In the genomic region with DNA sequence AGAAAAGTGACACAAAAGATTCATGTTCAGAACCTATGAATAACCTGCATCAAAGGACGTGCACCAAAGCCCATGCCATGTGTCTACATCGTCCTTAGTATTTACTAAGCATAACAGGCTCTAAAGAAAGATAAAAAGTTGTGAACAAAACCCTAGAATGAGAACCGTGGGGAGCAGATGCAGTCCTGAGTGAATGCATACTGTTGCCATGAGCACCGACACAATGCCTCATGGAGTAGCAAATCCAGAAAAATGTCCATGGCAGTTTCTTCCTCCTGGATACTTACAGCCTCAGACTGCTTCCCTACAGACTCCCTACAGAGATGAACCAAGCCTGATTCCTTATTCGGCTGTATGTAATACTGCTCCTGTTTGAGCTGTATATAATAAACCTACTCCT, we compare ENCODE assay signal across 27 mouse cellular contexts. TPM values are rescaled to one million over a fixed set of nuclear protein-coding genes. Genes with fewer than 3 reads are reported as not detected.
A peak's percentile ranks its signal among the peaks of the same experiment; 100 is the strongest.
DNase-seq lines count a peak whose midpoint lies in the region; ATAC-seq lines count a peak whose summit lies in the region.
"Had no signal": no experiment of that assay in that cellular context is flagged by ENCODE, and none has a peak within 500 bp of the region (broad histone marks: within the 10 kb centered on the region; RNA-seq: fewer than 3 reads in every experiment).

No protein-coding gene starts in this region.

- no peaks in the 10 kb centered on the region for H3K9me3 ChIP-seq in midbrain, embryonic 11.5 days (ENCODE audit: control insufficient read depth, low read length)
- H3K9me3 ChIP-seq in midbrain, embryonic 16.5 days (replicated peaks; ENCODE audit: control insufficient read depth, low read length, poor library complexity, severe bottlenecking): no peaks in the 10 kb centered on the region
- no peaks in the 10 kb centered on the region for H3K9me3 ChIP-seq in hindbrain, embryonic 13.5 days
- H3K9me3 ChIP-seq in midbrain, embryonic 14.5 days (ENCODE audit: control insufficient read depth, low read length): no peaks in the 10 kb centered on the region
- H3K9me3 ChIP-seq in embryonic facial prominence, embryonic 10.5 days: no peaks in the 10 kb centered on the region
- H3K9me3 ChIP-seq: embryonic facial prominence, embryonic 15.5 days; forebrain, embryonic 13.5 days; heart, embryonic 10.5 days; heart, embryonic 15.5 days had no signal

- no peak overlapping the region for H3K27ac ChIP-seq in midbrain, embryonic 11.5 days (ENCODE audit: low read depth, low read length)
- H3K27ac ChIP-seq in midbrain, embryonic 16.5 days (ENCODE audit: low read length): no peak overlapping the region
- H3K27ac ChIP-seq in hindbrain, embryonic 13.5 days: no peak overlapping the region
- H3K27ac ChIP-seq in midbrain, embryonic 14.5 days (replicated peaks; ENCODE audit: low read depth, low read length): no peak overlapping the region
- H3K27ac ChIP-seq in embryonic facial prominence, embryonic 10.5 days (replicated peaks): no peak overlapping the region
- H3K27ac ChIP-seq: embryonic facial prominence, embryonic 15.5 days; forebrain, embryonic 13.5 days; heart, embryonic 10.5 days; heart, embryonic 15.5 days; liver, embryonic 14.5 days had no signal

- no peaks in the 10 kb centered on the region for H3K27me3 ChIP-seq in midbrain, embryonic 11.5 days (ENCODE audit: control insufficient read depth, insufficient read depth, low read length)
- no peaks in the 10 kb centered on the region for H3K27me3 ChIP-seq in midbrain, embryonic 16.5 days (ENCODE audit: control insufficient read depth, insufficient read depth, low read depth, low read length)
- no peaks in the 10 kb centered on the region for H3K27me3 ChIP-seq in hindbrain, embryonic 13.5 days
- no peaks in the 10 kb centered on the region for H3K27me3 ChIP-seq in midbrain, embryonic 14.5 days (ENCODE audit: control insufficient read depth, insufficient read depth, low read length)
- H3K27me3 ChIP-seq in embryonic facial prominence, embryonic 10.5 days (replicated peaks; ENCODE audit: low read depth, poor library complexity, severe bottlenecking): no peaks in the 10 kb centered on the region
- H3K27me3 ChIP-seq: CH12.LX; embryonic facial prominence, embryonic 15.5 days; forebrain, embryonic 13.5 days; heart, embryonic 15.5 days had no signal

- H3K9ac ChIP-seq in midbrain, embryonic 11.5 days (ENCODE audit: low read length): no peak overlapping the region
- H3K9ac ChIP-seq in midbrain, embryonic 16.5 days (ENCODE audit: low read depth, low read length): no peak overlapping the region
- H3K9ac ChIP-seq in hindbrain, embryonic 13.5 days: no peak overlapping the region
- no peak overlapping the region for H3K9ac ChIP-seq in midbrain, embryonic 14.5 days (replicated peaks; ENCODE audit: low read length)
- H3K9ac ChIP-seq: embryonic facial prominence, embryonic 15.5 days; forebrain, embryonic 13.5 days; heart, embryonic 15.5 days; liver, embryonic 14.5 days had no signal

- 25% methylated on average over 5 of the region's 5 CpGs for WGBS in midbrain, embryonic 11.5 days
- WGBS in midbrain, embryonic 16.5 days: 23% methylated on average over 5 of the region's 5 CpGs
- 27% methylated on average over 5 of the region's 5 CpGs for WGBS in hindbrain, embryonic 13.5 days
- WGBS in midbrain, embryonic 14.5 days: 9% methylated on average over 5 of the region's 5 CpGs
- WGBS in embryonic facial prominence, embryonic 10.5 days: 80% methylated on average over 5 of the region's 5 CpGs

- no peak overlapping the region for H3K4me2 ChIP-seq in midbrain, embryonic 11.5 days
- H3K4me2 ChIP-seq in midbrain, embryonic 16.5 days (ENCODE audit: low read length): no peak overlapping the region
- H3K4me2 ChIP-seq in hindbrain, embryonic 13.5 days: no peak overlapping the region
- H3K4me2 ChIP-seq in midbrain, embryonic 14.5 days (ENCODE audit: low read length): no peak overlapping the region
- H3K4me2 ChIP-seq: embryonic facial prominence, embryonic 15.5 days; forebrain, embryonic 13.5 days; heart, embryonic 15.5 days had no signal

- no peak overlapping the region for H3K4me3 ChIP-seq in midbrain, embryonic 11.5 days (ENCODE audit: low read depth, low read length)
- H3K4me3 ChIP-seq in midbrain, embryonic 16.5 days (ENCODE audit: low read depth, low read length): no peak overlapping the region
- H3K4me3 ChIP-seq in hindbrain, embryonic 13.5 days: no peak overlapping the region
- no peak overlapping the region for H3K4me3 ChIP-seq in midbrain, embryonic 14.5 days (replicated peaks; ENCODE audit: low read depth, low read length)
- no peak overlapping the region for H3K4me3 ChIP-seq in embryonic facial prominence, embryonic 10.5 days
- H3K4me3 ChIP-seq: embryonic facial prominence, embryonic 15.5 days; forebrain, embryonic 13.5 days; heart, embryonic 10.5 days; heart, embryonic 15.5 days had no signal

- DNase-seq in embryo, embryonic 10 days (ENCODE audit: low spot score): peak; percentile 39
- DNase-seq in embryo, embryonic 9.5 days (ENCODE audit: extremely low spot score): no peak
- DNase-seq in midbrain, embryonic 11.5 days (ENCODE audit: low spot score, missing footprints): no peak
- peak; percentile 21 for DNase-seq in midbrain, embryonic 14.5 days
- DNase-seq in embryonic facial prominence, embryonic 10.5 days (ENCODE audit: low spot score): no peak
- DNase-seq in thymus, postnatal 4 days: no peak
- DNase-seq: adrenal gland, adult 2 months; adrenal gland, postnatal 36 days; cerebellum, adult 2 months; cerebellum, postnatal 25 days; gastrocnemius, postnatal 14 days; kidney, adult 9 months; kidney, postnatal 10 days; liver; lung, adult 2 months; lung, postnatal 14 days had no signal

- peaks cover 3% of the 10 kb centered on the region; the same call in 1 of the 2 replicates for H3K4me1 ChIP-seq in midbrain, embryonic 11.5 days (ENCODE audit: control insufficient read depth, insufficient read depth, low read length)
- no peaks in the 10 kb centered on the region for H3K4me1 ChIP-seq in midbrain, embryonic 16.5 days (ENCODE audit: control insufficient read depth, insufficient read depth, low read length)
- no peaks in the 10 kb centered on the region for H3K4me1 ChIP-seq in hindbrain, embryonic 13.5 days (replicated peaks)
- H3K4me1 ChIP-seq in midbrain, embryonic 14.5 days (ENCODE audit: control insufficient read depth, insufficient read depth, low read length): no peaks in the 10 kb centered on the region
- H3K4me1 ChIP-seq in embryonic facial prominence, embryonic 10.5 days: peaks cover 7% of the 10 kb centered on the region
- H3K4me1 ChIP-seq: embryonic facial prominence, embryonic 15.5 days; forebrain, embryonic 13.5 days; heart, embryonic 10.5 days; heart, embryonic 15.5 days had no signal

- H3K36me3 ChIP-seq in midbrain, embryonic 11.5 days (ENCODE audit: control insufficient read depth, insufficient read depth, low read length): no peaks in the 10 kb centered on the region
- no peaks in the 10 kb centered on the region for H3K36me3 ChIP-seq in midbrain, embryonic 16.5 days (ENCODE audit: control insufficient read depth, insufficient read depth, low read length)
- H3K36me3 ChIP-seq in hindbrain, embryonic 13.5 days: peaks cover 3% of the 10 kb centered on the region; the same call in 1 of the 2 replicates
- H3K36me3 ChIP-seq in midbrain, embryonic 14.5 days (ENCODE audit: control insufficient read depth, insufficient read depth, low read length): 0 out of 2 replicates have a peak, but pooled peaks cover 2% of the 10 kb centered on the region
- no peaks in the 10 kb centered on the region for H3K36me3 ChIP-seq in embryonic facial prominence, embryonic 10.5 days (replicated peaks)
- H3K36me3 ChIP-seq: embryonic facial prominence, embryonic 15.5 days; heart, embryonic 10.5 days; heart, embryonic 15.5 days had no signal

- ATAC-seq in midbrain, embryonic 11.5 days (ENCODE audit: low FRiP score): peak; percentile 70
- ATAC-seq in midbrain, embryonic 16.5 days: no peak
- ATAC-seq in hindbrain, embryonic 13.5 days (ENCODE audit: low FRiP score): peak; percentile 32; the same call in 1 of the 2 replicates
- ATAC-seq in midbrain, embryonic 14.5 days (ENCODE audit: low FRiP score, low TSS enrichment): no peak; the same call in 1 of the 2 replicates
- ATAC-seq: activated CD4-positive, CD25-positive, alpha-beta regulatory T cell, adult 4 months; forebrain, embryonic 13.5 days; intestine, postnatal 0 days had no signal

RNA-seq across cellular contexts. Expression of a gene that starts 28.4 kb away (rescaled TPM):
- polyA plus RNA-seq in midbrain, embryonic 11.5 days (2014; fragmentation: Nextera tagmentation; extraction: Ambion mirVana): 3.8 and 3.9 TPM in 2 replicates
- polyA plus RNA-seq in midbrain, embryonic 16.5 days (2015; fragmentation: Nextera tagmentation; extraction: Ambion mirVana): 2.6 and 3.0 TPM in 2 replicates
- polyA plus RNA-seq in hindbrain, embryonic 13.5 days (2015; fragmentation: Nextera tagmentation; extraction: Ambion mirVana): 4.0 and 4.4 TPM in 2 replicates
- 2.5 and 3.0 TPM in 2 replicates for polyA plus RNA-seq in midbrain, embryonic 14.5 days (2014; fragmentation: Nextera tagmentation; extraction: Ambion mirVana)
- 2.4 TPM in 2 replicates for polyA plus RNA-seq in embryonic facial prominence, embryonic 10.5 days (2016; fragmentation: Nextera tagmentation; extraction: Ambion mirVana)
- polyA plus RNA-seq: adrenal gland, adult 2 months; large intestine, adult 2 months had no signal

RNA-seq across cellular contexts. Expression of a gene that starts 28.4 kb away (rescaled TPM):
- 44.3 and 49.9 TPM in 2 replicates for polyA plus RNA-seq in midbrain, embryonic 11.5 days (2014; fragmentation: Nextera tagmentation; extraction: Ambion mirVana)
- polyA plus RNA-seq in midbrain, embryonic 16.5 days (2015; fragmentation: Nextera tagmentation; extraction: Ambion mirVana): 35.9 and 38.5 TPM in 2 replicates
- 41.3 and 43.3 TPM in 2 replicates for polyA plus RNA-seq in hindbrain, embryonic 13.5 days (2015; fragmentation: Nextera tagmentation; extraction: Ambion mirVana)
- 33.4 and 49.4 TPM in 2 replicates for polyA plus RNA-seq in midbrain, embryonic 14.5 days (2014; fragmentation: Nextera tagmentation; extraction: Ambion mirVana)
- polyA plus RNA-seq in embryonic facial prominence, embryonic 10.5 days (2016; fragmentation: Nextera tagmentation; extraction: Ambion mirVana): 26.1 and 28.5 TPM in 2 replicates

RNA-seq across cellular contexts. Expression of a gene that starts 38.6 kb away (rescaled TPM):
- 128 and 155 TPM in 2 replicates for polyA plus RNA-seq in midbrain, embryonic 11.5 days (2014; fragmentation: Nextera tagmentation; extraction: Ambion mirVana)
- polyA plus RNA-seq in midbrain, embryonic 16.5 days (2015; fragmentation: Nextera tagmentation; extraction: Ambion mirVana): 135 and 147 TPM in 2 replicates
- polyA plus RNA-seq in hindbrain, embryonic 13.5 days (2015; fragmentation: Nextera tagmentation; extraction: Ambion mirVana): 136 and 143 TPM in 2 replicates
- polyA plus RNA-seq in midbrain, embryonic 14.5 days (2014; fragmentation: Nextera tagmentation; extraction: Ambion mirVana): 91.2 and 95.9 TPM in 2 replicates
- 131 and 145 TPM in 2 replicates for polyA plus RNA-seq in embryonic facial prominence, embryonic 10.5 days (2016; fragmentation: Nextera tagmentation; extraction: Ambion mirVana)

RNA-seq across cellular contexts. Expression of a gene that starts 47.7 kb away (rescaled TPM):
- 21.0 and 21.8 TPM in 2 replicates for polyA plus RNA-seq in midbrain, embryonic 11.5 days (2014; fragmentation: Nextera tagmentation; extraction: Ambion mirVana)
- 18.0 and 18.2 TPM in 2 replicates for polyA plus RNA-seq in midbrain, embryonic 16.5 days (2015; fragmentation: Nextera tagmentation; extraction: Ambion mirVana)
- polyA plus RNA-seq in hindbrain, embryonic 13.5 days (2015; fragmentation: Nextera tagmentation; extraction: Ambion mirVana): 13.5 and 13.6 TPM in 2 replicates
- polyA plus RNA-seq in midbrain, embryonic 14.5 days (2014; fragmentation: Nextera tagmentation; extraction: Ambion mirVana): 15.7 and 20.1 TPM in 2 replicates
- polyA plus RNA-seq in embryonic facial prominence, embryonic 10.5 days (2016; fragmentation: Nextera tagmentation; extraction: Ambion mirVana): 14.4 and 16.3 TPM in 2 replicates

Comparison
In these comparisons a context has a peak if more than half of its experiments do, and no peak if none do; other contexts are left out.
1. DNase-seq: peak in embryo, embryonic 10 days (single experiment) and midbrain, embryonic 14.5 days (single experiment); none in embryo, embryonic 9.5 days (single experiment), midbrain, embryonic 11.5 days (single experiment), embryonic facial prominence, embryonic 10.5 days (single experiment) and thymus, postnatal 4 days (single experiment).
2. ATAC-seq: peak in midbrain, embryonic 11.5 days (single experiment) and hindbrain, embryonic 13.5 days (single experiment); none in midbrain, embryonic 16.5 days (single experiment) and midbrain, embryonic 14.5 days (single experiment).